Mouse (Mus musculus) B cell, adult 2 months (primary cell): ENCODE data around the gene Cfap298.

Source experiments
- DNase-seq, 2 experiments: peaks; one replicate each; pipeline ENCODE4 v3.0.0; 2022

Gene Cfap298

DNA sequence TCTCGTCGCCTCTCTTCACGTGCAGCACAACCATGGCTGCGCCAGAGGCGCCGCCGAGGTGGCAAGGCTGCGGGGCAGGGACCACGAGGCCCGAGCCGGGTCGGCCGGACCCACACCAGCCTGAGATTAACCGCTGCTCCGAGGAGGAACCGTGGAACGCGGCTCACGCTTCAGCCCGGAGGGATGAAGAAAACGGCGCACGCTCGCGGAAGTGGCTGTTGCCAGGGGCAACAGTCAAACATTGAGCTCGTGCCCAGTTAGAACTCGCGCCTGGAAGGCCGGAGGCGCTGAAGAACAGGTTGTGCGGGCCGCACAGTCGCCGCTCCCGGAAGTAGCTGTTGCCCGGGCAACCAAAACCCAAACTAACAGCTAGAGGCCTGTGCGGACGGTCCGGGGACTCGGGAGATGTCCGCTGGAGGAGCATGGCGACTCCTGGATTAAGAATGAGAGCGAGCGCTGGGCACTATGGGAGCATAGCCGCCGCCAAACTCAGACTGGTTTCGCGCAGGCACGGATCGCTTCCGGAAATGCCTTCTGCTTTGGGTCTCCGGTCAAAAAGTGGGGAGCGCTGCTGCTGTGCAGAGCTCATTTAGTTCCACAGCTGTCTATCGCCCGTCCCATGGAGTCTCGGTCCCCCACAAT lies at the start of gene Cfap298:
Gene Cfap298, minus strand, starts transcription at position 428 of the 642 bp plus-strand sequence.
- DNase-seq, result peak; percentile 92 to 93

DNA sequence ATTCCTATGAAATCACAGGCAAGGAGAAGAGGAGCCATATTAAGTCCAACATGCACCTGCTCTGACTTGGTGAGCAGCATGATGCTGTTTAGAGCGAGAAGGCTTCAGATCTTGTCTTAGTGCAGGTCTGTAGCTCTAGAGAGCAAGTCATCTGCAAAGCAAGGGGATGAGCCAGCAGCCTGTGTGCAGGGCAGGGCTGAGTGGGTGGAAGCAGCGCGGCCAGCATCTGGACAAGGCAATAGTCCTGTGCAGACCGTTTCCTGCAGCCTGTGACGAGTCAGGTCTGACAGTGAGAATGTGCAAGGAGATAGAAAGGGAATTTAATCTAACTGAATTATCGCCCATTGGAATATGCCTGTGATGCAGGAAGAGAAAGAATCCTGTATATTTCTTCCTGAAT lies 36.1 kb upstream of the Cfap298 start:
- DNase-seq, result no peak

DNA sequence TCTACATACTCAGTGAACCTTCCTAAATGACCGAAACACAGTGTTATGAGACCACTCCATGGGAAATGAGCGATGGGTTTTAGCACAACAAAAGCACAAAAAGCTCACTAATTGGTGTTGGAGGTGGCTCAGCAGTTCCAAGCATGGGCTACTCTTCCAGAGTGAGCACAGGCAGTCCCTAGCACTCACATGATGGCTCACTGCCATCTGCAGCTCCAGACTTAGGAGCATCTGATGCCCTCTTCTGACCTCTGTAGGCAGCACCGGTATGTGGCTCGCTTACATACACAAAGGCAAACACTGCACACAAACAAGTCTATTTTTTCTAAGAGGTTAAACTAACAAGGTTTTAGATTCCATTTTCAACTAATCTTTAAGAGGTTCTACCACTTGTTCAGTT lies 31.3 kb upstream of the Cfap298 start:
- no peak for DNase-seq

DNA sequence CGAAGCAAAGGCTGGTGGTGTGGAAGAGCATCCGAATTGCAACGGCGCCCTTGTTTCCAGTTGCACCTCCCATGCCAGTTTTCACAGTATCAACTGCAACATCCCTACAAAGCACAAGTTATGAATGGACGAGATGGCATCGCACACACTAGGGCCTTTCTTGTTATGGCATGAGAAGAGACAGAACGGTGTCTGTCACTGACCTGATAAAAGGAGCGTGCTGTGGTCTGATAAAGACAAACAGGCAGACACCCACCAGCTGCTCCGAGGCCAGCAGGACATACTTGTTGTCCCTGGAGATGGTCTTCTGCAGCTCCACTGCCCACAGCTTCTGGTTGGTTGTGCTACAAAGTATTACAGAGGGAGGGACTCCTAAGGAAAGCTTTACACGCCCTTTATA lies 29.4 kb upstream of the Cfap298 start:
- no peak for DNase-seq

GRCm38 (mm10) chr16:90963866-90964265 lies 29.0 kb upstream of the Cfap298 start:
- DNase-seq, result no peak

DNA sequence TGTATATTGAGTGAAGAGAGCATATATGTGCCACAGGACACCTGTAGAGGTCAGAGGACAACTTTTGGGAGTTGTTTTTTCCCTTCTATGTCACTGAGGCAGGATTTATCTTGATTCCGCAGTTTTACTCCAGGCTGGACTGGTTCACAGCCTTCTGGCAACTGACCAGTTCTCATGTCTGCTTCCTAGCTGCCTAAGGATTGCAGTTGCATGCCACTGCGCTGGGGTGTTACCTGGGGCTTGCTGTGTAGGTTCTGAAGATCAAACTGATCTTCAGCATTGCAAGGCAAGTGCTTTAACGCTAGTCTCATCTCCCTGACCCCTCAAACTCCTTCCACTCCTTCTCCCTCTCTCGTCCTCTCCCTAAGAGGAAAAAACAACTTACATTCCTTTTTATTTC lies 28.3 kb upstream of the Cfap298 start:
- no peak for DNase-seq

GRCm38 (mm10) chr16:90958301-90959085 lies 23.6 kb upstream of the Cfap298 start:
- DNase-seq, result no peak

GRCm38 (mm10) chr16:90955494-90955893 lies 20.6 kb upstream of the Cfap298 start:
- no peak for DNase-seq

GRCm38 (mm10) chr16:90953770-90954169 lies 18.9 kb upstream of the Cfap298 start:
- no peak for DNase-seq

DNA sequence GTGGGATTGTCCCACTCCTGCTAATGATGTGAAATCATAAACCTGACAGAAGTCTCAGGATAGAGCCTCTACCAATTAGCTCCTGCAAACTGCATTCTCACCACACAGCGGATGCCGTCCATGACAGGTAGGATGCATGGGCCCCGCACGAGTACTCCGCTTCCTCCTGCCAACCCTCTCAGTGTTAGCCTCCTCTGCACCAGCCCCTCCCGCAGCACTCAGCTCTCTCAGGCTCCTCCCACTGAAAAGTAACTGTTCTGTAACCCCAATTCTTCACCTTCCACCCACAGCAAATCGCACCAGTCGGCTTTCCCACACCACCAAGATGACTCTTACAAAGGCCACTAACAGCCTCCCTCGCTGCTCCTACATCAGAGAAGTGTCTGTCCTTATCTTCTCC lies 18.2 kb upstream of the Cfap298 start:
- no peak for DNase-seq

DNA sequence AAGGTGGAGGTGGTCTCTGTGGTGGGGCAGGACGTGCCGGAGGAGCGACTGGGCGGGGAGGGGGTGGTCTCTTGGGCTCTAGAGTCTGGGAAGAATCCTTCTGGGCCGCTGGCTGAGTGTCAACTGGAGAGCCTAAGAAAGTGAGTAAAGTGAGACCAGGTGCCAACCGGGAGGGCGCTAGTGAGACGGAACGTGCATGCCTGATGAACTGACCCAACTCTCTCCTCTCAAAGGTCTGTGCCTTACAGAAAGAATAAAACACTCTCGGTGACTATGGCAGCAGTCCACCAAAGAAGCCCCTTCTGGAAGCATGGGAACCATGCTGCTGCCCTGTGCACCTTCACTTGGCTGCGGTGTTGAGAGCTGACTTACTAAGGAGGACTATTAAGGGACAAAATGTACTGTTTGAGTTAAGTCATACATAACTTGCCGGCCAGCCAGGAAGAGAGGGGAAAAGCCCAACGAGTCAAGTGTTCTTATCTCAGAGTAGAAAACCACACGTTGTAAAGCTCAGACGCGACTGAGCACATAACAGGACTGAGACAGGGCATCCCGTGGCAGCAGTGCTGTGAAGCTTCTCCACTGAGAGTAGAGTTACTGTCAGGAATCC lies 15.5 kb upstream of the Cfap298 start:
- no peak for DNase-seq

GRCm38 (mm10) chr16:90946977-90947376 lies 12.1 kb upstream of the Cfap298 start:
- no peak for DNase-seq

DNA sequence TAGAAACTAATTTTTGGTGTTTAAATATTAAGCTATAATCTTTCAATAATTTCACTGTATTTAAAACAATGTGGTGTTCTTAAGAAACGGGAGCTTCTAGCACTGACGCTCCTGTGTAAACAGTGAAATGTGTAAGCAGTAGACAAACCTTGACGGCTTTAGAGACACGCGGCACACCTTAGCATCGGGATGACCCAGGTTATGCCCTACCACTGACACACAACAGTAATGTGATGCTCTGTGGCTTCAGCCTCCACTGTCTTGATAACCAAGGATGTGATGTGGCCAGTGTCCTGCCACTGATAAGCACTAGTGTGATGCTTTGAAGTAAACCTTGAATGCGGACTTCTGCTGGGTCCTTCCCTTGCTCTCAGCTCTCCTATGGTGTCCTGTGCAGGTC lies 6.3 kb upstream of the Cfap298 start:
- no peak for DNase-seq

DNA sequence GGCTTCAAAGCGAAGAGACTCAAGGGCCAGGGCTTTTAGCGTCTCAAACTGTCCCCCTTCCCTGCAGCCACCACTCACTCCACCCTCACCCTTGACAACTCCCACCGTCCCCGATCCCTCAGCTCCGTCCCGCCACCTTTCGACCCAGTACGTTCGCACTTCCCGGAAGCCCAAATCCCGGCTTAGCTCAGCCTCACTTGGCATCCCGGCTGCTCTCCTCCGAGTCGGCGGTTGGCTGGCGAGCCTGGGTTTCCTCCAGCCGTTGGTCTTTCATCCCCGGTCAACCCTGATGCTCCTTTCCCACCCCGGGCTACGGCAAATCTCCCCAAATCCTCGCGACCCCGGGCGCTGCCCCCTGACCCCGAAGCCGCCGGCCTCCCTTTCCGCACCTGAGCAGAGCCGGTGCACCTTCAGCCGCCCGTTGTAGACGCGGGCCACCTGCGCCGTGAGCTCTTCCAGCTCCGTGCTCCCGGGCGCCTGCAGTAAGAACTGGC lies 674 bp downstream of the Cfap298 start:
- DNase-seq, result no peak

DNA sequence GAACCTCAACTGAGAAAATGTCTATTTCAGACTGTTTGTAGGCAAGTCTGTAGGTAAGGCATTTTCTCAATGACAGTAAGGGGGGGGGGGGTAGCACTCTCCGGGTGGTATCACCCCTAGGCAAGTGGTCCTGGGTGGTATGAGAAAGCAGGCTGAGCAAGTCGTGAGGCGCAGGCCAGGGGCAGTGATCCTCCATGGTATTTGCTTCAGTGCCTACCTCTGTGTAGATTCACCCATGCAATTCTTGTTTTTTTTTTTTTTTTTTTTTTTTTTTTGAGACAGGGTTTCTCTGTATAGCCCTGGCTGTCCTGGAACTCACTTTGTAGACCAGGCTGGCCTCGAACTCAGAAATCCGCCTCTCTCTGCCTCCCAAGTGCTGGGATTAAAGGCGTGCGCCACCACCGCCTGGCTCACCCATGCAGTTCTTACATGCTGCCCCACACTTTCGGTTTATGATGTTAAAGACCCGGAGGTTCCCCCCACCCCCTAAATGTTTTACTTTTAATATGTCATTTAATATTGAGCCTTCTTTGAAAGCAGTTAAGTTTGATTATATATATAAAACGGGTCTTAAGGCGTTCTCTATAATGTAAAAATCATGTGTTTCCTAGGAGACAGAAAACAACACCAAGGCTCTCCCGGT lies 1.3 kb downstream of the Cfap298 start:
- DNase-seq, result peak; percentile 6 to 15

DNA sequence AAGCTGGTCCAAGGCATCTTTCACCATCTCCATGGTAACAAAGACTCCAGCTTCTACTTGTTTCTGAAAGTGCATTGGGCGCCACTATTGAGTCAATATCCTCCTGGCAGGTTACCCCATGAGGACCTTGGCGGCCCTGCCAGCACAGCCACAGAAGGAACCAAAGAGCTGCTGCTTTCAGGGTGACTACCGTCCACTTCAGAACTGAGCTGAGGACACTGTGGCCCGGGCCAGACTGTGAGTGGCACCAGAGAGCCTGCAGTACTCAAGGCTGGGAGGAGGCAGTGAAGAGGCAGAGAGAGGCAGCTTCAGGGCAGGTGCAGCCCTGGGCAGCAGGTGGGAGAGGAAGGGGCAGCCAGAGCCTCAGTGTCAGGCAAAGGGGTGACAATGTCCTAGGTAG lies 7.5 kb downstream of the Cfap298 start:
- no peak for DNase-seq

GRCm38 (mm10) chr16:90925461-90925860 lies 9.5 kb downstream of the Cfap298 start:
- peak; percentile 27 to 40 for DNase-seq

DNA sequence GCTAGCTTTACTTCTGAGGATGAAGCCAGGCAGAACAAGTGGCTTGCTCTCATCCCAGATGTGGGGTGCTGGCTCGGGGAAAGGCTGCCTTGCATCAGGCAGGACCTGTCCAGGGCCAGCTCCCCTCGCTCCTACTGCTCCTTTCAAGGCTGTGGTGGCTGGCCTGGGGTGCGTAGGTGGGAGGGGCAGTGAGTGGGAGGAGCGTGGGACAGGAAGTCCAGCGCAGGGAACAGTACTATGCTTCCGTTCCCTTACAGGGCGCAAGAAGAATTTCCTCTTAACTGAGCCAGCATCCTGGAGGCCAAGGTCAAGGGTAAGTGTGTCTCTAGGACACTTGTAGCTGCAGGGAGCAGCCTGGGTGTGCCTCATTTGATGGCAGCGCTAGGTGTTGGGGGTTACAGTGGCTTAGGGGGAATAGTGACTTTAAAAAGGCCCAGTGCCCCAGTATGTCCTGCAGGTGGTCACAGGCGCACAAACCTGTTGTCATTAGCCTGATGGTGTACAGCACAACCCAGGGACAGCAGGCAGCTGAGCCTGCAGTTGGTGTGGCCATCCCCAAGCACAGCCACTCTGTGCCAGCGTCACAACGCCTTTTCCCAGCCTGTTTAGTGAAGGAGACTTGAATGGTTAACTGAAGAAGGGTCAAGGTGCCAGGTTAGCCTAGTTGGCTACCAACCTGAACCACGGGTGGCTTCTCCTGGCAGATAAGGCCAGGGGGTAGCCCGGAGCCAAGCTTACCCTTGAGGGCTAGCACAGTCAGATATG lies 10.1 kb downstream of the Cfap298 start:
- DNase-seq, result no peak

- DNase-seq, result no peak
Measured at GRCm38 (mm10) chr16:90921471-90922159, 13.3 kb downstream of the Cfap298 start.

- DNase-seq, result no peak
Measured at GRCm38 (mm10) chr16:90917156-90917555, 17.8 kb downstream of the Cfap298 start.

- no peak for DNase-seq
Measured at GRCm38 (mm10) chr16:90916040-90916481, 18.9 kb downstream of the Cfap298 start.

DNA sequence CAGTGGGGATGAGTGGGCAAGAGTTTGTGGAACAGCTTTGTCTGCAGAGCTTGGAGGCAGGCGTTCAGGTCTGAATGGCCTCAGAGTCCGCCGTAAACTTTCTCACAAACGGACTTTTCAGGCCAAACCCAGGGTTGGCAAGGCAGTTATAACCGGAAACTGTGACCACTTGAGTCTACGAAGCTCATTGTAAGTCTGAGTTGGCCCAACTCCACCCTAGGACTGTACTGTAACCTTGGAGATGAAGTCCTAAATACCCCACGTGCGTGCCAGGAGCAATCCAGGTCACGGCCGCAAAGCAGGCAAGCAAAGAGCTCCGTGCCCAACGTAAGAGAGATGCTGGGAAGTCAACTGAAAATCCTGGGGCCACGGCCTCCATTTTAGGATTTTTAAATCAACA lies 23.1 kb downstream of the Cfap298 start:
- no peak for DNase-seq
